Mouse (Mus musculus): ENCODE data around the gene Mov10l1.

Gene Mov10l1

DNA sequence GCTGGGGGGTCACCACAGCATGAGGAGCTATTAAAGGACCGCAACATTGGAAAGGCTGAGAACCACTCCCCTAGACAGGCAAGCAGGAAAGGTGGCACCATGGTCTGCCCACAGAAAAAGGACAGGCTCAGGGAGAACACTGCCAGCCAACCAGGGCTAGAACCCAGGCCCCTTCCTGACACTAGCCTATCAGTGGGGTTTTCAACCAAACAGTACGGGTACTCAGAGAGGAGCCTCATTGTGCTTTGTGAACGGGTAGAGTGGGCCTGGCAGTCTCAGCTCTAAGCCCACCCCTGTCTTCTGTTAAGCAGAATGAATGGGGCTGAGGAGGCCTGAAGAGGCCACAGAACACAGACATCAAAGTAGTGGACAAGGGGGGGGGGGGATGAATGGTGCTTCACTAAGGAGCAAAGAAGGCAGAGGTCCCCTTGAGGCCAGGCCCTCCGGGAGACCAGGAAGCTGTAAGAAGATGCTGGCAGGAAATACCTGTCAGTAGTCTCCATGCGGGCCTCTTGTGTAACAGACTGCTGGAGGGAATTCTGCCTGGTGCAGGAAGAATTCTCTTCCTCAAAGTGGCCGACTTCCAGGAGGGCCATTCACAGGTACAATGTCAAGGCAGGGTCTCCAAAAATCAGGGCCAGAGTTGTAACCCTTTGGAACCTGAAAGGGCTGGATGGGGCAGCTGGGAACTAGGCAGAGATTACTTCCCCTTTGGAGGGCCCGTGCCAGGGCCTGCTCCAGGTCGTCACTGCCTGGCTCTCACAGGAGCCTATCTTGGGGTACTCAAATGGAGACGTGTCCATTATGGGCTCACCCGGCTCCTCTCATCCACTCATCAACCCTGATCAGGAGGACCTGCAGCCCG lies 92.1 kb downstream of the Mov10l1 start, which contains the start of gene Trabd:
Trabd (plus strand) TSS at position 512 of the 865 bp plus-strand sequence.
- DNase-seq (ENCODE audit: low read depth, low spot score), result peak; percentile 40

GRCm38 (mm10) chr15:89075478-89076147 lies 92.9 kb downstream of the Mov10l1 start:
- peak; percentile 77 for DNase-seq (ENCODE audit: low read depth, low spot score)

DNA sequence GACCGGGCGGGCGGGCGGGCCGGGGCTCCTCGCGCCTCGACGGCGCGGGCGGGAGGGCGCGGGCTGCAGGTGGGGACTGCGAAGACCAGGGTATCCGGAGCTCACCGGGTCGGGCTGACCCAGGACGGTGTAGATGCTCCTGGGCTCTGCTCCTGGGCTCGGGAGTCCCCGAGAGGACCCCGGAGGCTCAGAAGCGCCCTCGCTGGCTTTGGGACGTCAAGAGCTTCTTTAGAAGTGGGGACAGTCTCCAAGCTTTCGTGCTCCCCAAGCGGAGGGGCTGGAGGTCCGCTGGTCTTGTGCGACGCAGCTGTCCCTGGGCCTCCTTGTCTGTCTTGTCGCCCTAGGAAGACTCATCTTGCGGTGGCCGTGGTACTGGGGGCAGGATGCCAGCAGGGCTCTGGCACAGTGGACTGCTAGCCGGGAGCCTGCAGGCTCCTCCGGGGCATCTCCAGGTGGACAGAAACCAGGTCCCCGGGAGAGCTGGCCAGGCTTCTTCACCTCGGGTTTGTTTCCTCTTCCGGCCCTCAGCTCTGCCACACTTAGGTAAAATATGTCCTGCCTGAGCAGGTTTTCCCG lies 93.5 kb downstream of the Mov10l1 start:
- peak; percentile 55 for DNase-seq (ENCODE audit: low read depth, low spot score)

GRCm38 (mm10) chr15:89078208-89078836 lies 95.6 kb downstream of the Mov10l1 start:
- peak; percentile 35 for DNase-seq (ENCODE audit: low read depth, low spot score)

GRCm38 (mm10) chr15:89083906-89084305 lies 101.2 kb downstream of the Mov10l1 start:
- DNase-seq (ENCODE audit: low read depth, low spot score), result no peak

- DNase-seq (ENCODE audit: low read depth, low spot score), result no peak
Observed at GRCm38 (mm10) chr15:89084826-89085225, 102.1 kb downstream of the Mov10l1 start.

DNA sequence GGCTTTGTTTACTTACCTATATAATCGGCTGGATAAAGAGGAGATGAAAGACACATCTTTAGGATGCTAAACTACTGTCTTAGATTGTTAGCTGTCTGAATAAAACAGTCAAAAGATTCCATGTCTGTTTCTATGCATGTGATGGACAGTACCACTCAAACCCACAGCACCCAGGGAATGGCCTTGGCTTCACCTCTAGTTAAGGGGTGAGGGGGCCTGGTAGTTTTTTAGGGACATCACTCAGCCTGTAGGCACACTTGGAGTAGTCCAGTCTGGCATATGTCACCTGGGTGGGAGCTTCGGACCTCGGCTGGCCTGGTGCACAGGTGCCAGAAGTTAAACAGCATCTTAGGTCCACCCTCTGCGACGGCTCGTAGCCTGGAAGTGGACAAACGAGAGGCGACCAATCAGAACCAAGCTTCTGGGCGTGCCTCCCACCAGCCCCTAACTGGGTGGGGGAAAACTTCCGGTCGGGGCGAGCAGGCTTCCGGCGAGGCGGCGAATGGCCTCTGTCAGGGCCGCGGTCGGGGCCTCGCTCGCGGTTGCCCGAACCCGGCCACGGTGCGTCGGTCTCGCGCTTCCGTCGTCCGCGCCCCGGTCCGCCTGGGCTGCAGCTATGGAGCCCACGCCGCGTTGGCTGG lies 106.0 kb downstream of the Mov10l1 start, which contains the start of gene Selenoo:
Selenoo (plus strand) TSS at position 478 of the 641 bp plus-strand sequence.
- peak; percentile 93 for DNase-seq (ENCODE audit: low read depth, low spot score)

DNA sequence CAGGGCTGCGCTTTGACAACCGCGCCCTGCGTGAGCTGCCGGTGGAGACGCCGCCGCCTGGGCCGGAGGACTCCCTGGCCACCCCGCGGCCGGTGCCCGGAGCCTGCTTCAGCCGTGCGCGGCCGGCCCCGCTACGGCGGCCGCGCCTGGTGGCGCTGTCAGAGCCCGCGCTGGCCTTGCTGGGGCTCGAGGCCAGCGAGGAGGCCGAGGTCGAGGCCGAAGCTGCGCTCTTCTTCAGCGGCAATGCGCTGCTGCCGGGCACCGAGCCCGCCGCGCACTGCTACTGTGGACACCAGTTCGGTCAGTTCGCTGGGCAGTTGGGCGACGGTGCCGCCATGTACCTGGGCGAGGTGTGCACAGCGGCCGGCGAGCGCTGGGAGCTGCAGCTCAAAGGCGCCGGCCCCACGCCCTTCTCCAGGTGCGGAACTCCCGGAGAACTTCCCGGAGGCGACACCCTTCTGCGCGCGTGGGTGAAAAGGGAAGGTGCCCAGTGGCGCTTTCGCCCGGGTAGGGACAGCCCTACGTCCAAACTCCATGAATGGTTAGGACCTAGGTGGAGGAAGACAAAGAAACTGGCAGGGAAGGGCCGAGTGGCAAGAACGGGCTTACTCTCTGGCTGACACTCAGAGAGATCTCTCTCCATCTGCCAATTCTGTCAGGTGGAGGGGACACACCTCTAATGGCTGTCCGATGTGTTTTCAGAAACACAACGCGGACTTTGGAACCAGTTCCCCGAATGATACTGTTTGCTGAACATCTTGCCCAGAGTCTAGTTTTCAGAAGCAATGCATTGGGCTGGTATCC lies 106.7 kb downstream of the Mov10l1 start:
- peak; percentile 24 for DNase-seq (ENCODE audit: low read depth, low spot score)

DNA sequence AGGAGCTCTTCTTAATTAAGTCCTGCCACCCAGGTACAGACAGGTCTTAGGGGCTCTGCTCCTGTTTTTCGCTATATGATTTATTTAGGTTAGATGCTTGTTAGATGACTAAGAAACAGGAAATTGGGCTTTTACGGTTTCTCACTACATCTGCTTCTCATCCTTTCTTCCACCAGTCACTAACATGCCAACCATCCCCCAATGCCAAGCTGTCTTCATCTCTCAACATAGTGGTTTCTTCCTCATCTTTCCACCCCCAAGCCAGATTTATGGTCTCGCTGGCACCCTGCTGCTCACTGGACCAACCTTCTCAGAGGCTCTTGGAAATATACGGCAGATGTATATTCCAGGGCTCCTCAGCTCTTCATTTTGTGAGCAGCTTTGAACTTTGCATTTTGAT lies 108.0 kb downstream of the Mov10l1 start:
- peak; percentile 74 for DNase-seq (ENCODE audit: low read depth, low spot score)

DNA sequence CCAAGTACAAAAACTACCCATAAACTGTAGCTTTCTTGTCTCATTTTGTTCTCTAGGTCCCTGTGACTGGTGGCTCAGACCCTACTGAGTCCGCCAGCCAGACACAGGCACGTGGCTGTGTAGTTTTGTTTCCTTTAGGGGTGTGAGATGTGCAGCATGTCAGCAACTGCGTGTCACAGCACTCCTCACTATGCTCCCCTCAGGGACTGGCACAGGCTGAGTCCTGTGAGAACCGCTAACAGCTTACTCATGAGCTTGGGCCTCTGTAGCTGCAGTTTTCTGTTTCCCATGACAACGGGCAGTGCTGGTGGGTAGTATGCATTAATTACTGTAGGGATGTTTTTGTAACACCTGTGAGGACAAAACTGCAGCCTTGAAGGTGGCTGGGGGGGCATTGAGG lies 109.5 kb downstream of the Mov10l1 start:
- no peak for DNase-seq (ENCODE audit: low read depth, low spot score)

DNA sequence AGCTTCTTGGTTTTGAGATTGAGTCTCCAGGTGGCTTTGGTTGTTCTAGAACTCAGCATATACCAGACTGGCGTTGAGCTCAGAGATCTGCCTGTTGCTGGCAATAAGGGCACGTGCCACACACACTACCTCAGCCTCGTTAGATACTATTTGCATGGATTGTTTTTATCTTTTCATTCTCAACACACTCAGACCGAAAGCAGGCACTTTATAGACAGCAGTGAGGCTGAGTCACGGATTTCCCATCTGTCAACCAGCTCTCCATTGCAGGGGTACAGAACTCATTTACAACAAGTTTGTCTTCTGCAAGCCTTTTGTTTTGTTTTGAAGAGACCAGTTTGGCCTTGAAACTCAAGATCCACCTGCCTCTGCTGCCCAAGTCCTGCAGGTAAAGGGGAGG lies 114.7 kb downstream of the Mov10l1 start:
- DNase-seq (ENCODE audit: low read depth, low spot score), result no peak

DNA sequence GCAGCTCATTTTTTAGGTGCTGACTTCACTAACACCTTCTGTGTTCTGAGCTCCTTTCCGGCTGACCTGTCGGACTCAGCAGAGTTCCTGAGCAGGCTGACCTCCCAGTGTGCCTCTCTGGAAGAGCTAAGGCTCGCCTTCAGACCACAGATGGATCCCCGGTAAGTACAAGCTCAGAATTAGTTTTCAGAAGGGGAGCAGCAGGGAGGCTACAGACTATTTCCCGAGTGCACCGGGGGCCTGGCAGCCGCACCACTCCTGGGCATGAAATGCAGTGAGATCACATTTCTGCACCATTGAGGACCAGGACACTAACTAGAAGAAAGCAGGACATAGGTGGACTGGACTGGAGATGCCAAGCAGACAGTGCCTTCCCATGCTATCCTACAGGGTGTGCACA lies 115.9 kb downstream of the Mov10l1 start:
- DNase-seq (ENCODE audit: low read depth, low spot score), result no peak

DNA sequence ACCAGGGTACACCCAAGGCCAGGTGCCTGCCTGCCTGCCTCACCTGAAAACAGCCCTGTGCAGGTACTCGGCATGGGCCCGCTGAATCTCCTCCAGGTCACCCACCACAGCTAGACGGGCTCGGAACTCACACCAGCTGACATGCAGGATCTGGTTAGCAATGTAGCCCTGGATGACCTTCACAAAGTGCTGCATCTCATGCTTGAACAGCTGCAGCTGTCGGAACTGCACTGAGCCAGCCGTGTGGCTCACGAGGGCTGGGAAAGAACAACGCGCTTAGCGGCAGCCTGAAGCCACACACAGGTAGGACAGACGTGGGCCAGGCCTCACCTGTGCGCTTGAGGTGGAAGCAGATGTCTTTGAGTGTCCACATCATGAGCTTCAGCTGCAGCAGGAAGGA lies 118.1 kb downstream of the Mov10l1 start:
- DNase-seq (ENCODE audit: low read depth, low spot score), result no peak

- no peak for DNase-seq (ENCODE audit: low read depth, low spot score)
Observed at GRCm38 (mm10) chr15:89102646-89103045, 119.9 kb downstream of the Mov10l1 start.

- DNase-seq (ENCODE audit: low read depth, low spot score), result no peak
Observed at GRCm38 (mm10) chr15:89103921-89104320, 121.2 kb downstream of the Mov10l1 start.

- no peak for DNase-seq (ENCODE audit: low read depth, low spot score)
Observed at GRCm38 (mm10) chr15:89104425-89104824, 121.7 kb downstream of the Mov10l1 start.
